Mouse (Mus musculus): Measurements from ENCODE around the gene Sept1. TPM values are rescaled to one million over a fixed set of nuclear protein-coding genes. Genes with fewer than 3 reads are reported as not detected.

The Sept1 gene
- polyA plus RNA-seq, 1 experiment from 2014 or later, result 20.5 TPM

GRCm38 (mm10) chr7:127273925-127274789 is 41.2 kb upstream of the Sept1 start, which contains the start of gene Sephs2:
Gene Sephs2, minus strand, starts transcription at chr7:127274055.
- WGBS, result under 1% methylated on average over 39 of the region's 39 CpGs

GRCm38 (mm10) chr7:127273118-127273923 is 40.4 kb upstream of the Sept1 start:
- H3K4me2 ChIP-seq (ENCODE audit: low read length), result peak overlapping the region; percentile 93
- no peaks in the 10 kb centered on the region for H3K27me3 ChIP-seq (ENCODE audit: insufficient read depth, low read length)
- H3K4me1 ChIP-seq (replicated peaks; ENCODE audit: insufficient read depth, low read length), result peaks cover 17% of the 10 kb centered on the region
- TF ChIP-seq CTCF (IDR thresholded peaks at IDR 0.05; ENCODE audit: low read depth), result no peak
- 10% methylated on average over 50 of the region's 50 CpGs for WGBS
- H3K9ac ChIP-seq (ENCODE audit: low read depth, low read length), result peak overlapping the region; percentile 92
- H3K4me3 ChIP-seq (replicated peaks; ENCODE audit: low read depth, low read length), result peak overlapping the region; percentile 91
- ATAC-seq (replicated peaks; ENCODE audit: low FRiP score, low read depth) (peak; percentile 29; the same call in 1 of the 2 replicates), DNase-seq (ENCODE audit: low spot score) (peak; percentile 50)
- H3K36me3 ChIP-seq (ENCODE audit: insufficient read depth, low read length), result peaks cover 16% of the 10 kb centered on the region; the same call in 1 of the 2 replicates
- H3K27ac ChIP-seq, result peak overlapping the region; percentile 94
- no peaks in the 10 kb centered on the region for H3K9me3 ChIP-seq (replicated peaks; ENCODE audit: low read length)

More at GRCm38 (mm10) chr7:127273925-127274789, 41.2 kb upstream of the Sept1 start, which contains the start of gene Sephs2:
- Histone ChIP-seq H3K27ac (peak within 1 kb of the TSS; percentile 94), H3K9me3 (replicated peaks; ENCODE audit: low read length) (no peaks in the 10 kb centered on the region), H3K36me3 (ENCODE audit: insufficient read depth, low read length) (peaks cover 13% of the 10 kb centered on the region; the same call in 1 of the 2 replicates), H3K4me1 (replicated peaks; ENCODE audit: insufficient read depth, low read length) (peaks cover 17% of the 10 kb centered on the region), H3K9ac (ENCODE audit: low read depth, low read length) (peak within 1 kb of the TSS; percentile 92), H3K27me3 (ENCODE audit: insufficient read depth, low read length) (no peaks in the 10 kb centered on the region), H3K4me2 (ENCODE audit: low read length) (peak within 1 kb of the TSS; percentile 93), H3K4me3 (replicated peaks; ENCODE audit: low read depth, low read length) (peak within 1 kb of the TSS; percentile 91)
- DNase-seq (ENCODE audit: low spot score) (peak; percentile 93), ATAC-seq (replicated peaks; ENCODE audit: low FRiP score, low read depth) (peak; percentile 89)
- TF ChIP-seq CTCF (IDR thresholded peaks at IDR 0.05; ENCODE audit: low read depth), result no peak

GRCm38 (mm10) chr7:127272566-127272965 is 39.6 kb upstream of the Sept1 start:
- Histone ChIP-seq H3K4me2 (ENCODE audit: low read length) (peak overlapping the region; percentile 93), H3K4me1 (replicated peaks; ENCODE audit: insufficient read depth, low read length) (peaks cover 17% of the 10 kb centered on the region), H3K27ac (0 out of 2 replicates have a peak overlapping the region, but pooled peaks have one; percentile 94), H3K9me3 (replicated peaks; ENCODE audit: low read length) (no peaks in the 10 kb centered on the region), H3K9ac (ENCODE audit: low read depth, low read length) (0 out of 2 replicates have a peak overlapping the region, but pooled peaks have one; percentile 92), H3K27me3 (ENCODE audit: insufficient read depth, low read length) (no peaks in the 10 kb centered on the region), H3K4me3 (replicated peaks; ENCODE audit: low read depth, low read length) (peak overlapping the region; percentile 91; the same call in 1 of the 2 replicates), H3K36me3 (ENCODE audit: insufficient read depth, low read length) (peaks cover 16% of the 10 kb centered on the region; the same call in 1 of the 2 replicates)
- DNase-seq (ENCODE audit: low spot score) (no peak), ATAC-seq (replicated peaks; ENCODE audit: low FRiP score, low read depth) (no peak)
- no peak for TF ChIP-seq CTCF (IDR thresholded peaks at IDR 0.05; ENCODE audit: low read depth)
- 94% methylated on average over 15 of the region's 15 CpGs for WGBS

GRCm38 (mm10) chr7:127271093-127271492 is 38.2 kb upstream of the Sept1 start:
- WGBS, result 92% methylated on average over 4 of the region's 4 CpGs
- Histone ChIP-seq H3K27me3 (ENCODE audit: insufficient read depth, low read length) (no peaks in the 10 kb centered on the region), H3K9ac (ENCODE audit: low read depth, low read length) (no peak overlapping the region; the same call in 1 of the 2 replicates), H3K9me3 (replicated peaks; ENCODE audit: low read length) (no peaks in the 10 kb centered on the region), H3K36me3 (ENCODE audit: insufficient read depth, low read length) (peaks cover 16% of the 10 kb centered on the region; the same call in 1 of the 2 replicates), H3K27ac (no peak overlapping the region), H3K4me1 (replicated peaks; ENCODE audit: insufficient read depth, low read length) (peaks cover 10% of the 10 kb centered on the region), H3K4me2 (ENCODE audit: low read length) (peak overlapping the region; percentile 32), H3K4me3 (replicated peaks; ENCODE audit: low read depth, low read length) (no peak overlapping the region)
- no peak for ATAC-seq (replicated peaks; ENCODE audit: low FRiP score, low read depth)
- no peak for TF ChIP-seq CTCF (IDR thresholded peaks at IDR 0.05; ENCODE audit: low read depth)
- DNase-seq (ENCODE audit: low spot score), result no peak

GRCm38 (mm10) chr7:127270666-127271065 is 37.7 kb upstream of the Sept1 start:
- Histone ChIP-seq H3K27ac (no peak overlapping the region), H3K27me3 (ENCODE audit: insufficient read depth, low read length) (no peaks in the 10 kb centered on the region), H3K9ac (ENCODE audit: low read depth, low read length) (no peak overlapping the region), H3K9me3 (replicated peaks; ENCODE audit: low read length) (no peaks in the 10 kb centered on the region), H3K4me1 (replicated peaks; ENCODE audit: insufficient read depth, low read length) (peaks cover 10% of the 10 kb centered on the region), H3K36me3 (ENCODE audit: insufficient read depth, low read length) (peaks cover 16% of the 10 kb centered on the region; the same call in 1 of the 2 replicates), H3K4me2 (ENCODE audit: low read length) (no peak overlapping the region), H3K4me3 (replicated peaks; ENCODE audit: low read depth, low read length) (no peak overlapping the region)
- no peak for TF ChIP-seq CTCF (IDR thresholded peaks at IDR 0.05; ENCODE audit: low read depth)
- no peak for DNase-seq (ENCODE audit: low spot score)
- 87% methylated on average over 5 of the region's 5 CpGs for WGBS
- no peak for ATAC-seq (replicated peaks; ENCODE audit: low FRiP score, low read depth)

- Histone ChIP-seq H3K4me1 (replicated peaks; ENCODE audit: insufficient read depth, low read length) (peaks cover 10% of the 10 kb centered on the region), H3K9me3 (replicated peaks; ENCODE audit: low read length) (no peaks in the 10 kb centered on the region), H3K9ac (ENCODE audit: low read depth, low read length) (no peak overlapping the region), H3K36me3 (ENCODE audit: insufficient read depth, low read length) (peaks cover 16% of the 10 kb centered on the region; the same call in 1 of the 2 replicates), H3K4me3 (replicated peaks; ENCODE audit: low read depth, low read length) (no peak overlapping the region), H3K27ac (no peak overlapping the region), H3K27me3 (ENCODE audit: insufficient read depth, low read length) (no peaks in the 10 kb centered on the region), H3K4me2 (ENCODE audit: low read length) (no peak overlapping the region)
- no peak for TF ChIP-seq CTCF (IDR thresholded peaks at IDR 0.05; ENCODE audit: low read depth)
- DNase-seq (ENCODE audit: low spot score) (no peak), ATAC-seq (replicated peaks; ENCODE audit: low FRiP score, low read depth) (no peak)
- 86% methylated on average over 2 of the region's 2 CpGs for WGBS
Observed at GRCm38 (mm10) chr7:127270256-127270655, 37.3 kb upstream of the Sept1 start.

All from kidney, postnatal 0 days (tissue).